Mouse (Mus musculus): Measurements from ENCODE around the gene Gm5431. TPM values are rescaled to one million over a fixed set of nuclear protein-coding genes. Genes with fewer than 3 reads are reported as not detected.
A peak's percentile ranks its signal among the peaks of the same experiment; 100 is the strongest.

The Gm5431 gene
- total and polyA plus RNA-seq, 3 experiments: 0.20 to 1.5 (median 1.4) TPM

GRCm38 (mm10) chr11:48871817-48872541, 30.0 kb downstream of the Gm5431 start:
- peak; percentile 73 to 74 for DNase-seq
- peak overlapping the region; percentile 84 for H3K9ac ChIP-seq (ENCODE audit: low read depth, low read length)
- peak overlapping the region; percentile 77 for H3K4me3 ChIP-seq
- TF ChIP-seq EP300 (IDR thresholded peaks at IDR 0.05; ENCODE audit: insufficient read depth, low read depth, low read length): no peak
- TF ChIP-seq POLR2A (IDR thresholded peaks at IDR 0.05; ENCODE audit: insufficient read depth, low read depth, low read length): peak; percentile 62
- no peak for TF ChIP-seq CTCF (IDR thresholded peaks at IDR 0.05)
- H3K36me3 ChIP-seq (ENCODE audit: control insufficient read depth, insufficient read depth, low read length): peaks cover 18% of the 10 kb centered on the region
- H3K27ac ChIP-seq: peak overlapping the region; percentile 96
- peaks cover 6% of the 10 kb centered on the region for H3K4me1 ChIP-seq (ENCODE audit: control insufficient read depth, insufficient read depth, low read length)
- whole genome bisulfite sequencing: under 1% methylated on average over 17 of the region's 17 CpGs
- intact Hi-C loops (cut with DNase I): loop anchor here (2.0 to 10.0 kb wide), 7 partner anchors 15 to 663 kb away; partner anchors contain the start of genes Btnl9 and Zfp62
- H3K79me2 ChIP-seq (replicated peaks; ENCODE audit: control insufficient read depth, insufficient read depth, low read length): peaks cover 3% of the 10 kb centered on the region
- no peaks in the 10 kb centered on the region for H3K27me3 ChIP-seq (ENCODE audit: control insufficient read depth, insufficient read depth, low read length)

DNA sequence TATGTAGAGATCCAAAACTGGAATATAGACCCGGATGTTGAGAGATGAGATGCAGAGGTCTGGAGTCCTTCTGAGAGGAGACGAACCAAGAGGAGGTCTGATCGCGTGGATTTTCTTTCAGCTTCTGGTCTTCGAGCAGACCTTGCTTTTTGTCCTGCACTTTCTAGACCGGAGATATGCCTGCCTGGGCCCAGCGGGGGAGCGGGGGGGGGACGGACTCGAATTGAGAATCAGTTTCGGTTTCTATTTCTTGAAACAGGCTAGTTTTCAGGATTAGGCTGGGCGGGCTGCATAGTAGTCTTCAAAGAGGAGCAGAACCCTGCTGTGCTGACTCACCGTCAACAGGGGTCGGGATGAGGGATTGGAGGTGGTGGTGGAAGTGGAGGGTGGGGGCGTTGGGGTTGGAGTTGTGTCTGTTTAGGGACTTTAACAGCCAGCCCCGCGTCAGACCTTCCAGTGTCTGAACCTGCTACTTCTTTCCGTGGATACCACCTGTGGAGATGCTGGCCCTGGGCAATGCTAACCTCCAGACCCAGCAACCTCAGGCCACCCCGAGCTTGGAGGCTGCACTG, 30.7 kb downstream of the Gm5431 start, which contains the start of gene Irgm1:
Gene Irgm1 (minus strand): TSS at position 483 of the 572 bp plus-strand sequence.
- peak; percentile 78 to 85 for DNase-seq
- Histone ChIP-seq H3K4me1 (ENCODE audit: control insufficient read depth, insufficient read depth, low read length) (peaks cover 6% of the 10 kb centered on the region), H3K9ac (ENCODE audit: low read depth, low read length) (peak within 1 kb of the TSS; percentile 84), H3K79me2 (replicated peaks; ENCODE audit: control insufficient read depth, insufficient read depth, low read length) (peaks cover 4% of the 10 kb centered on the region), H3K4me3 (peak within 1 kb of the TSS; percentile 77), H3K27me3 (ENCODE audit: control insufficient read depth, insufficient read depth, low read length) (no peaks in the 10 kb centered on the region), H3K27ac (peak within 1 kb of the TSS; percentile 96), H3K36me3 (ENCODE audit: control insufficient read depth, insufficient read depth, low read length) (peaks cover 18% of the 10 kb centered on the region)
- intact Hi-C loops (cut with DNase I): loop anchor here (2.0 to 10.0 kb wide), 7 partner anchors 14 to 664 kb away; partner anchors contain the start of genes Btnl9 and Zfp62
- TF ChIP-seq EP300 (IDR thresholded peaks at IDR 0.05; ENCODE audit: insufficient read depth, low read depth, low read length) (0 out of 2 replicates have a peak, but pooled peaks have one; percentile 24), POLR2A (IDR thresholded peaks at IDR 0.05; ENCODE audit: insufficient read depth, low read depth, low read length) (peak; percentile 76; the same call in 1 of the 2 replicates), CTCF (IDR thresholded peaks at IDR 0.05) (peak; percentile 38)
- WGBS: under 1% methylated on average over 19 of the region's 19 CpGs

DNA sequence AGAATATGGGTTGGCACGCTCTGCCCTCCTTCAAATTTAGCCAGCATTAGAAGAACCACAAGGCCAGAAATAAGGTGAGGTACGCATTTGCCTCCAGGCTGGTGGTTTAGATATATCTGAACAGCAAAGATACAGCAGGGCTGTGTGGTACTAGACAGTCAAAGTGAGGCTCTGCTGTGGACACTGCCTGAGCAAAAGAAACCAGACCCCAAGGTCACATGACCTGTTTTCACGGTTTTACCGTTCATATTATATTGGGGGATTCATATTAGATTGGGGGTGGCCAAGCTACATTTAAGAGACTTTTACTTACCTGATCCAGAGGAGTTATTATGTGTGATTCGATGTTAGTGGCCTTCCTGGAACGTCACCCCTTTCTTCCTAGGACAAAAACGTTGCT, 31.2 kb downstream of the Gm5431 start:
- peaks cover 4% of the 10 kb centered on the region for H3K79me2 ChIP-seq (replicated peaks; ENCODE audit: control insufficient read depth, insufficient read depth, low read length)
- peaks cover 6% of the 10 kb centered on the region for H3K4me1 ChIP-seq (ENCODE audit: control insufficient read depth, insufficient read depth, low read length)
- peaks cover 22% of the 10 kb centered on the region for H3K36me3 ChIP-seq (ENCODE audit: control insufficient read depth, insufficient read depth, low read length)
- intact Hi-C loops (cut with DNase I): loop anchor here (2.0 to 10.0 kb wide), 7 partner anchors 14 to 664 kb away; partner anchors contain the start of genes Btnl9 and Zfp62
- H3K27ac ChIP-seq: peak overlapping the region; percentile 96
- WGBS: 7% methylated on average over 7 of the region's 7 CpGs
- peak overlapping the region; percentile 84 for H3K9ac ChIP-seq (ENCODE audit: low read depth, low read length)
- no peak for TF ChIP-seq EP300 (IDR thresholded peaks at IDR 0.05; ENCODE audit: insufficient read depth, low read depth, low read length)
- TF ChIP-seq CTCF (IDR thresholded peaks at IDR 0.05): no peak
- no peak for TF ChIP-seq POLR2A (IDR thresholded peaks at IDR 0.05; ENCODE audit: insufficient read depth, low read depth, low read length)
- no peaks in the 10 kb centered on the region for H3K27me3 ChIP-seq (ENCODE audit: control insufficient read depth, insufficient read depth, low read length)
- H3K4me3 ChIP-seq: peak overlapping the region; percentile 77
- no peak for DNase-seq

- DNase-seq: peak in 1 of 2 experiments; percentile 35
- peak overlapping the region; percentile 79 for H3K9ac ChIP-seq (ENCODE audit: low read depth, low read length)
- 25% methylated on average over 7 of the region's 7 CpGs for WGBS
These were observed 32.5 kb downstream of the Gm5431 start for GRCm38 (mm10) chr11:48869380-48870110.

DNA sequence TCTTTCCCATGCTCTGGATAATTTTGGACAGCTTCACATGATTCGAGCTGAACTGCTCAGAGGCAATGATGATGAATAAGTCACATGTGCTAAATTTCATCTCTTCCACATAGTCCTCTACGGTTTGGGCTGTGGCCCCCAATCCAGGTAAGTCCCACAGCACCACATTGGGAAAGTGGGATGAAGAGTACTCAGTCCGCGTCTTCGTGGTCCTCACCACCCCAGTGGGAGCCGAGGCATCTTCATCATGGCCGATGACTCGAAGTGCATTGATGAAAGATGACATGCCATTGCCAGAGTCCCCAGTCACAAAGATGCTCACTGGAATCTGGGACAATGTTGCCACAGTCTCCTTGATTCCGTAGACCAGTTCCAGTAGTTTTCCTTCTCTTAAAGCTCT, 35.5 kb downstream of the Gm5431 start:
- Histone ChIP-seq H3K4me3 (no peak overlapping the region), H3K4me1 (ENCODE audit: control insufficient read depth, insufficient read depth, low read length) (peaks cover 1% of the 10 kb centered on the region; the same call in 1 of the 2 replicates), H3K27ac (no peak overlapping the region), H3K79me2 (replicated peaks; ENCODE audit: control insufficient read depth, insufficient read depth, low read length) (peaks cover 4% of the 10 kb centered on the region), H3K27me3 (ENCODE audit: control insufficient read depth, insufficient read depth, low read length) (no peaks in the 10 kb centered on the region), H3K36me3 (ENCODE audit: control insufficient read depth, insufficient read depth, low read length) (peaks cover 18% of the 10 kb centered on the region), H3K9ac (ENCODE audit: low read depth, low read length) (no peak overlapping the region)
- 96% methylated on average over 9 of the region's 9 CpGs for WGBS
- DNase-seq: no peak
- intact Hi-C loops (cut with DNase I): no loop called here
- TF ChIP-seq POLR2A (IDR thresholded peaks at IDR 0.05; ENCODE audit: insufficient read depth, low read depth, low read length): no peak
- TF ChIP-seq CTCF (IDR thresholded peaks at IDR 0.05): no peak
- TF ChIP-seq EP300 (IDR thresholded peaks at IDR 0.05; ENCODE audit: insufficient read depth, low read depth, low read length): no peak

More at GRCm38 (mm10) chr11:48869380-48870110, 32.5 kb downstream of the Gm5431 start:
- H3K79me2 ChIP-seq (replicated peaks; ENCODE audit: control insufficient read depth, insufficient read depth, low read length): peaks cover 4% of the 10 kb centered on the region
- H3K27me3 ChIP-seq (ENCODE audit: control insufficient read depth, insufficient read depth, low read length): no peaks in the 10 kb centered on the region
- TF ChIP-seq POLR2A (IDR thresholded peaks at IDR 0.05; ENCODE audit: insufficient read depth, low read depth, low read length) (no peak), CTCF (IDR thresholded peaks at IDR 0.05) (no peak), EP300 (IDR thresholded peaks at IDR 0.05; ENCODE audit: insufficient read depth, low read depth, low read length) (no peak)
- H3K4me1 ChIP-seq (ENCODE audit: control insufficient read depth, insufficient read depth, low read length): peaks cover 6% of the 10 kb centered on the region
- intact Hi-C loops (cut with DNase I): loop anchor here (2.0 to 10.0 kb wide), 7 partner anchors 13 to 665 kb away; partner anchors contain the start of genes Btnl9 and Zfp62
- H3K27ac ChIP-seq: peak overlapping the region; percentile 96
- peaks cover 29% of the 10 kb centered on the region for H3K36me3 ChIP-seq (ENCODE audit: control insufficient read depth, insufficient read depth, low read length)
- H3K4me3 ChIP-seq: peak overlapping the region; percentile 77

Data from heart, adult 2 months (tissue).